ENCODE assay signal across 30 mouse cellular contexts in genomic region chr6:91662301-91662700, GRCm38 (mm10). TPM values are rescaled to one million over a fixed set of nuclear protein-coding genes. Genes with fewer than 3 reads are reported as not detected.
DNase-seq lines count a peak whose midpoint lies in the region; ATAC-seq and TF ChIP-seq lines count a peak whose summit lies in the region.
"Had no signal": no experiment of that assay in that cellular context is flagged by ENCODE, and none has a peak within 500 bp of the region (broad histone marks: within the 10 kb centered on the region; RNA-seq: fewer than 3 reads in every experiment).

No protein-coding gene starts in this region.

- H3K4me2 ChIP-seq in hindbrain, postnatal 0 days (ENCODE audit: low read depth, low read length), result no peak overlapping the region
- H3K4me2 ChIP-seq in hindbrain, embryonic 11.5 days (replicated peaks; ENCODE audit: low read depth, low read length), result no peak overlapping the region
- H3K4me2 ChIP-seq in lung, postnatal 0 days (replicated peaks; ENCODE audit: low read depth, low read length), result no peak overlapping the region
- H3K4me2 ChIP-seq: heart, embryonic 13.5 days; hindbrain, embryonic 12.5 days; liver, embryonic 13.5 days; lung, embryonic 14.5 days; neural tube, embryonic 13.5 days had no signal

- no peak for ATAC-seq in hindbrain, postnatal 0 days
- no peak for ATAC-seq in hindbrain, embryonic 11.5 days (ENCODE audit: low FRiP score)
- ATAC-seq in lung, postnatal 0 days, result no peak
- ATAC-seq: CD4-positive, CD25-positive, alpha-beta regulatory T cell, adult 4 months; forebrain, embryonic 16.5 days; intestine, embryonic 16.5 days; midbrain, embryonic 16.5 days had no signal

- H3K27me3 ChIP-seq in hindbrain, postnatal 0 days (ENCODE audit: insufficient read depth, low read length), result no peaks in the 10 kb centered on the region
- H3K27me3 ChIP-seq in hindbrain, embryonic 11.5 days (ENCODE audit: control insufficient read depth, insufficient read depth, low read length), result no peaks in the 10 kb centered on the region
- no peaks in the 10 kb centered on the region for H3K27me3 ChIP-seq in lung, postnatal 0 days (replicated peaks; ENCODE audit: insufficient read depth, low read length)
- H3K27me3 ChIP-seq: heart, embryonic 13.5 days; hindbrain, embryonic 12.5 days; liver, embryonic 13.5 days; neural tube, embryonic 13.5 days had no signal

- H3K4me1 ChIP-seq in hindbrain, postnatal 0 days (ENCODE audit: insufficient read depth, low read length), result no peaks in the 10 kb centered on the region
- no peaks in the 10 kb centered on the region for H3K4me1 ChIP-seq in hindbrain, embryonic 11.5 days (replicated peaks; ENCODE audit: control insufficient read depth, insufficient read depth, low read length)
- no peaks in the 10 kb centered on the region for H3K4me1 ChIP-seq in lung, postnatal 0 days (ENCODE audit: insufficient read depth, low read depth, low read length)
- peaks cover 3% of the 10 kb centered on the region; the same call in 1 of the 2 replicates for H3K4me1 ChIP-seq in lung, adult 2 months (ENCODE audit: control insufficient read depth, insufficient read depth, low read length)
- H3K4me1 ChIP-seq: hindbrain, embryonic 12.5 days; midbrain, embryonic 10.5 days had no signal

- H3K4me3 ChIP-seq in hindbrain, postnatal 0 days (ENCODE audit: low read length), result no peak overlapping the region
- no peak overlapping the region for H3K4me3 ChIP-seq in hindbrain, embryonic 11.5 days (ENCODE audit: low read depth, low read length)
- H3K4me3 ChIP-seq in lung, postnatal 0 days (ENCODE audit: low read depth, low read length), result no peak overlapping the region
- no peak overlapping the region for H3K4me3 ChIP-seq in lung, adult 2 months (replicated peaks; ENCODE audit: extremely low read depth, low read depth, low read length)
- H3K4me3 ChIP-seq: erythroblast, embryonic 14.5 days; heart, embryonic 13.5 days; hindbrain, embryonic 12.5 days; liver, embryonic 13.5 days; midbrain, embryonic 10.5 days; neural tube, embryonic 13.5 days had no signal

- no peaks in the 10 kb centered on the region for H3K9me3 ChIP-seq in hindbrain, postnatal 0 days (ENCODE audit: low read length)
- H3K9me3 ChIP-seq in hindbrain, embryonic 11.5 days (ENCODE audit: control insufficient read depth, low read length), result no peaks in the 10 kb centered on the region
- no peaks in the 10 kb centered on the region for H3K9me3 ChIP-seq in lung, postnatal 0 days (ENCODE audit: low read length)
- H3K9me3 ChIP-seq: heart, embryonic 13.5 days; hindbrain, embryonic 12.5 days; liver, embryonic 13.5 days; midbrain, embryonic 10.5 days; neural tube, embryonic 13.5 days had no signal

- WGBS in hindbrain, postnatal 0 days, result 69% methylated on average over 6 of the region's 6 CpGs
- WGBS in hindbrain, embryonic 11.5 days, result 73% methylated on average over 6 of the region's 6 CpGs
- WGBS in lung, postnatal 0 days, result 66% methylated on average over 6 of the region's 6 CpGs
- WGBS in lung, adult 2 months, result 81% methylated on average over 6 of the region's 6 CpGs

- peak; percentile 28; the same call in 1 of the 2 replicates for TF ChIP-seq CTCF in hindbrain, postnatal 0 days (IDR thresholded peaks at IDR 0.05; ENCODE audit: low read depth)
- peak; percentile 25 for TF ChIP-seq CTCF in lung, postnatal 0 days (IDR thresholded peaks at IDR 0.05)
- no peak for TF ChIP-seq CTCF in lung, adult 2 months (IDR thresholded peaks at IDR 0.05; ENCODE audit: insufficient read depth, low read length)
- peak; percentile 3; the same call in 1 of the 2 replicates for TF ChIP-seq CTCF in brain, embryonic 14.5 days (IDR thresholded peaks at IDR 0.05; ENCODE audit: borderline replicate concordance, extremely low read depth, insufficient read depth, insufficient read length)

- H3K36me3 ChIP-seq in hindbrain, postnatal 0 days (ENCODE audit: insufficient read depth, low read length), result no peaks in the 10 kb centered on the region
- no peaks in the 10 kb centered on the region for H3K36me3 ChIP-seq in hindbrain, embryonic 11.5 days (ENCODE audit: control insufficient read depth, insufficient read depth, low read length)
- H3K36me3 ChIP-seq in lung, postnatal 0 days (ENCODE audit: insufficient read depth, low read length), result no peaks in the 10 kb centered on the region
- H3K36me3 ChIP-seq: heart, embryonic 13.5 days; hindbrain, embryonic 12.5 days; liver, embryonic 13.5 days; midbrain, embryonic 10.5 days; neural tube, embryonic 13.5 days had no signal

- H3K9ac ChIP-seq in hindbrain, postnatal 0 days (replicated peaks; ENCODE audit: low read length), result no peak overlapping the region
- no peak overlapping the region for H3K9ac ChIP-seq in hindbrain, embryonic 11.5 days (ENCODE audit: low read depth, low read length)
- H3K9ac ChIP-seq in lung, postnatal 0 days (replicated peaks; ENCODE audit: low read depth), result no peak overlapping the region
- H3K9ac ChIP-seq: heart, embryonic 13.5 days; hindbrain, embryonic 12.5 days; liver, embryonic 13.5 days; lung, embryonic 14.5 days; neural tube, embryonic 13.5 days had no signal

- H3K27ac ChIP-seq in hindbrain, postnatal 0 days, result no peak overlapping the region
- H3K27ac ChIP-seq in hindbrain, embryonic 11.5 days (ENCODE audit: low read depth, low read length), result no peak overlapping the region
- H3K27ac ChIP-seq in lung, postnatal 0 days (ENCODE audit: low read length), result no peak overlapping the region
- H3K27ac ChIP-seq: heart, embryonic 13.5 days; hindbrain, embryonic 12.5 days; liver, embryonic 13.5 days; midbrain, embryonic 10.5 days; neural tube, embryonic 13.5 days had no signal

- no peak for TF ChIP-seq POLR2A in lung, adult 2 months (IDR thresholded peaks at IDR 0.05; ENCODE audit: borderline replicate concordance, extremely low read depth, low read depth, low read length)
- no peak for TF ChIP-seq POLR2A in brain, embryonic 14.5 days (IDR thresholded peaks at IDR 0.05; ENCODE audit: borderline replicate concordance, extremely low read depth, insufficient read depth, insufficient read length, poor library complexity, severe bottlenecking)

- no peak for TF ChIP-seq EP300 in lung, postnatal 0 days (IDR thresholded peaks at IDR 0.05)

- no peak for DNase-seq in hindbrain, postnatal 0 days (ENCODE audit: low spot score)
- DNase-seq in hindbrain, embryonic 11.5 days (ENCODE audit: low spot score), result no peak
- DNase-seq in lung, postnatal 0 days (ENCODE audit: low spot score), result no peak
- no peak for DNase-seq in lung, adult 2 months
- DNase-seq in adrenal gland, adult 8-10 months, result peak; percentile 86
- no peak for DNase-seq in brain, embryonic 14.5 days (ENCODE audit: low read depth)
- no peak for DNase-seq in right cerebral cortex, adult 2 months (ENCODE audit: low spot score in 2 of 2)
- DNase-seq in embryo, embryonic 11 days, result no peak
- DNase-seq: cerebellum, adult 8-10 months; cerebellum, postnatal 36 days; gastrocnemius, postnatal 10 days; heart, postnatal 10 days; kidney, adult 8-10 months; kidney, postnatal 14 days; left cerebral cortex, postnatal 4 days; liver, embryonic 13.5 days; lung, embryonic 14.5 days; retina, postnatal 1 day; right cerebral cortex, postnatal 25 days; thymus, adult 18-20 months; thymus, postnatal 36 days had no signal

RNA-seq across cellular contexts. Expression of gene Slc6a6, which starts 21.6 kb away (rescaled TPM):
- total RNA-seq in hindbrain, postnatal 0 days (2014; rRNA removed), result 78.2 and 85.6 TPM in 2 replicates
- polyA plus RNA-seq in hindbrain, postnatal 0 days (2015; fragmentation: Nextera tagmentation; extraction: Ambion mirVana), result 116 and 119 TPM in 2 replicates
- polyA plus RNA-seq in hindbrain, embryonic 11.5 days (2014; fragmentation: Nextera tagmentation; extraction: Ambion mirVana), result 46.6 and 64.0 TPM in 2 replicates
- 92.6 and 119 TPM in 2 replicates for polyA plus RNA-seq in lung, postnatal 0 days (2015; fragmentation: Nextera tagmentation; extraction: Ambion mirVana)
- 178 and 228 TPM in 2 replicates for polyA plus RNA-seq in lung, adult 2 months (2012; rRNA removed)
- 100 to 1,000 TPM; 468 to 562 (median 518) TPM for total RNA-seq in adrenal gland, adult 8-10 months (2022)
- 67.2 and 96.3 TPM in 2 replicates for polyA plus RNA-seq in brain, embryonic 14.5 days (2012; rRNA removed)
